Mouse (Mus musculus) intestine, embryonic 16.5 days (tissue): ENCODE measurements around the gene Gm11562. TPM values are rescaled to one million over a fixed set of nuclear protein-coding genes. Genes with fewer than 3 reads are reported as not detected.

Experiments used
- polyA plus RNA-seq: library from polyadenylated mRNA; unstranded; fragments of >200 nt; fragmentation: Nextera tagmentation; extraction: Ambion mirVana; gene quantifications from 2 replicates; pipeline ENCODE4 v1.2.1, GENCODE M21; 2015

The Gm11562 gene
- polyA plus RNA-seq, 1 experiment from 2014 or later: not detected

Other genes starting within 250 kb of the Gm11562 start
- 0.07 TPM in 1 of 2 replicates, not detected in the other for gene Krt28, start 245.5 kb downstream of the Gm11562 start, polyA plus RNA-seq
- 15.5 and 16.4 TPM in 2 replicates for gene Krt10, start 231.1 kb downstream of the Gm11562 start, polyA plus RNA-seq
- not detected in 2 replicates for gene Krt12, start 198.2 kb downstream of the Gm11562 start, polyA plus RNA-seq
- 101 and 110 TPM in 2 replicates for gene Krt20, start 182.3 kb downstream of the Gm11562 start, polyA plus RNA-seq
- 18.4 and 19.6 TPM in 2 replicates for gene Krt23, start 127.3 kb downstream of the Gm11562 start, polyA plus RNA-seq
- not detected in 2 replicates for gene Krt39, start 99.1 kb downstream of the Gm11562 start, polyA plus RNA-seq
- not detected in 2 replicates for gene Krt40, start 77.3 kb downstream of the Gm11562 start, polyA plus RNA-seq
- gene Krtap3-3, start 69.6 kb downstream of the Gm11562 start, polyA plus RNA-seq: not detected in 2 replicates
- not detected in 2 replicates for gene Krtap3-2, start 63.6 kb downstream of the Gm11562 start, polyA plus RNA-seq
- gene Gm11939, start 61.0 kb downstream of the Gm11562 start, polyA plus RNA-seq: not detected in 2 replicates
- gene Krtap3-1, start 53.8 kb downstream of the Gm11562 start, polyA plus RNA-seq: not detected in 2 replicates
- not detected in 2 replicates for gene Krtap1-5, start 39.4 kb downstream of the Gm11562 start, polyA plus RNA-seq
- gene Krtap1-4, start 36.8 kb downstream of the Gm11562 start, polyA plus RNA-seq: not detected in 2 replicates
- not detected in 2 replicates for gene Krtap1-3, start 29.1 kb downstream of the Gm11562 start, polyA plus RNA-seq
- gene Krtap9-3, start 22.3 kb downstream of the Gm11562 start, polyA plus RNA-seq: not detected in 2 replicates
- not detected in 2 replicates for gene Gm11938, start 17.1 kb downstream of the Gm11562 start, polyA plus RNA-seq
- gene Gm11937, start 10.2 kb downstream of the Gm11562 start, polyA plus RNA-seq: not detected in 2 replicates
- gene Krtap2-4, start 5.6 kb downstream of the Gm11562 start, polyA plus RNA-seq: not detected in 2 replicates
- not detected in 2 replicates for gene Krtap4-1, start 7.8 kb upstream of the Gm11562 start, polyA plus RNA-seq
- gene Krtap4-2, start 14.6 kb upstream of the Gm11562 start, polyA plus RNA-seq: not detected in 2 replicates
- not detected in 2 replicates for gene Krtap4-7, start 23.7 kb upstream of the Gm11562 start, polyA plus RNA-seq
- gene Gm11555, start 29.8 kb upstream of the Gm11562 start, polyA plus RNA-seq: not detected in 2 replicates
- not detected in 2 replicates for gene Gm11563, start 38.5 kb upstream of the Gm11562 start, polyA plus RNA-seq
- not detected in 2 replicates for gene Krtap4-6, start 45.5 kb upstream of the Gm11562 start, polyA plus RNA-seq
- not detected in 2 replicates for gene Gm14190, start 70.3 kb upstream of the Gm11562 start, polyA plus RNA-seq
- gene Gm14180, start 113.9 kb upstream of the Gm11562 start, polyA plus RNA-seq: not detected in 2 replicates
- gene Gm11595, start 152.5 kb upstream of the Gm11562 start, polyA plus RNA-seq: not detected in 2 replicates
- gene Krtap4-8, start 160.3 kb upstream of the Gm11562 start, polyA plus RNA-seq: not detected in 2 replicates
- gene Krtap4-9, start 164.8 kb upstream of the Gm11562 start, polyA plus RNA-seq: not detected in 2 replicates
- not detected in 2 replicates for gene Gm11596, start 173.0 kb upstream of the Gm11562 start, polyA plus RNA-seq
- gene Gm11569, start 178.5 kb upstream of the Gm11562 start, polyA plus RNA-seq: not detected in 2 replicates
- gene Gm11554, start 184.0 kb upstream of the Gm11562 start, polyA plus RNA-seq: not detected in 2 replicates
- not detected in 2 replicates for gene Krtap4-13, start 189.5 kb upstream of the Gm11562 start, polyA plus RNA-seq
- not detected in 2 replicates for gene Gm11564, start 195.2 kb upstream of the Gm11562 start, polyA plus RNA-seq
- gene 2300003K06Rik, start 217.6 kb upstream of the Gm11562 start, polyA plus RNA-seq: not detected in 2 replicates
- gene Krtap4-16, start 231.2 kb upstream of the Gm11562 start, polyA plus RNA-seq: not detected in 2 replicates
- not detected in 2 replicates for gene Gm11568, start 237.5 kb upstream of the Gm11562 start, polyA plus RNA-seq
- gene Gm11559, start 244.0 kb upstream of the Gm11562 start, polyA plus RNA-seq: not detected in 2 replicates